Mouse (Mus musculus): ENCODE measurements around the gene Cnot6l. TPM values are rescaled to one million over a fixed set of nuclear protein-coding genes. Genes with fewer than 3 reads are reported as not detected.

The Cnot6l gene
- total and polyA plus RNA-seq, 3 experiments = 19.6 to 33.4 (median 28.0) TPM

DNA sequence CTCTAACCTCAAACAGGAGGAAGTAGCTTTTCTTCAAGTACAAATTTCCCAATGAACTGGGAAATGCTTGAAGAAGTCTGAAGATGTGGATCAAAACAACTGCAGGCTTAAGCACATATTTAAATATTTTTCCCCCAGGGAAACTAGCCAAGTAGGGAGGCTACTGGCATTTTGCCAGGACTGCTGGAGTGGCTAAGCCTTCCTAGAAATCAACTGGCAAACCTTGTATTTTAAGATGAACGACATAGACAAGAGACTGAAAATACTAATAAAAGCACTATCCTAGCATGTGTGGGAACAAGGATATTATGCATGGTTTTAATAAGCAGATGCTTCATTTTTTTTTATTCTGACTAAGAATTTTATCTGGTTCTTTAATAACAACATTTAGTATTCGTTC lies 42.9 kb upstream of the Cnot6l start:
- no peak overlapping the region for H3K4me2 ChIP-seq (ENCODE audit: insufficient read depth, low read depth, poor library complexity, severe bottlenecking)

DNA sequence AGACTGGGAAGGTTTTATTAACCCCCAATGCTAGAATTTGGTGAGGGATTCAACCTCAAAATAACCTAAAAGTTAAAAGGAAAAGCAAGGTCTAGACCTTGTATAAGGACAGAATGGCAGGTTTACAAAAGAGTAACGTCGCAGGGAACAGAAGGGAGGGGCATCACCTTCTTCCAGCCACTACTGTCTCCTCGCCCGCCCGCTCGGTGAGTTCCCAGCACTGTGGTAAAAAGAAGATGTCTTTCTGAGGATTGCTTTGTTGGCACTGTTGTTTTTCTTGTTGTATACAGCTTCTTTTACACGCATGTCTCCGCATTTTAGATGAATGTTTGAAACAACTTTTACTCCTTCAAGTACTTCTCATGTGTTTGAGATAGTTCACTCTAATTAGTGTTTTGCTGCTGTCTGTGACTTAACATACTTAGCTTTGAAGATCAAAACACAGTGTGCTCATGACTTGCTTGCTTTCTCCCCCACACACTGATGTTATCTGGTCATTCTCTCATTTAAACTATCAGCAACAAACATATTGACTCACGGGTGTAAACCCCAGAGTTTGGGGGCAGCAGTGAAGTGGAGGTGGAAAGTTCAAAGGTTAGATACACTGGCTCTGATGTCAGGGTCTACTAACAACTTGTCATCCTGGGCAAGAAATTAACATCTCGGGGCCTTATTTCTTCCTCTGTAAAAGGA lies 37.6 kb upstream of the Cnot6l start:
- H3K9ac ChIP-seq (ENCODE audit: insufficient read depth, low read depth) = no peak overlapping the region
- H3K27me3 ChIP-seq (replicated peaks) = no peaks in the 10 kb centered on the region
- no peaks in the 10 kb centered on the region for H3K9me3 ChIP-seq (replicated peaks; ENCODE audit: low read length)
- no peak for DNase-seq (ENCODE audit: extremely low read depth)
- no peak overlapping the region for H3K4me2 ChIP-seq (ENCODE audit: insufficient read depth, low read depth, poor library complexity, severe bottlenecking)
- dilution Hi-C loops (cut with MboI; ENCODE audit: extremely low pct_ligation_motif_present, extremely low pct_unique_long_range_greater_than_20kb, low sequenced_read_pairs) (no loop called here), in situ Hi-C loops (cut with MboI; ENCODE audit: low pct_ligation_motif_present, low pct_unique_long_range_greater_than_20kb, low sequenced_read_pairs) (no loop called here)
- no peak for TF ChIP-seq ZNF384 (IDR thresholded peaks at IDR 0.05; ENCODE audit: low read depth, low read length)
- TF ChIP-seq BHLHE40 (IDR thresholded peaks at IDR 0.05; ENCODE audit: low read depth, low read length) = no peak
- TF ChIP-seq ELF1 (IDR thresholded peaks at IDR 0.05; ENCODE audit: low read depth, low read length) = no peak
- TF ChIP-seq UBTF (IDR thresholded peaks at IDR 0.05; ENCODE audit: low read depth, low read length) = no peak
- no peak for TF ChIP-seq MXI1 (IDR thresholded peaks at IDR 0.05; ENCODE audit: low read depth, low read length)
- no peak for TF ChIP-seq HCFC1 (IDR thresholded peaks at IDR 0.05; ENCODE audit: low read depth, low read length)
- TF ChIP-seq NRF1 (IDR thresholded peaks at IDR 0.05; ENCODE audit: low read depth, low read length) = no peak
- no peak for TF ChIP-seq GABPA (IDR thresholded peaks at IDR 0.05; ENCODE audit: insufficient replicate concordance, low read depth, low read length)
- no peak for TF ChIP-seq RAD21 (IDR thresholded peaks at IDR 0.05; ENCODE audit: low read depth, low read length)
- TF ChIP-seq ETS1 (conservative IDR thresholded peaks at IDR 0.05; ENCODE audit: low read depth, low read length) = no peak
- TF ChIP-seq USF2 (conservative IDR thresholded peaks at IDR 0.05; ENCODE audit: low read depth, low read length) = no peak
- TF ChIP-seq MAFK (IDR thresholded peaks at IDR 0.05; ENCODE audit: insufficient replicate concordance, low read length) = no peak
- H3K79me2 ChIP-seq (replicated peaks; ENCODE audit: control insufficient read depth, extremely low read depth, insufficient read depth, poor library complexity, severe bottlenecking) = no peaks in the 10 kb centered on the region
- H3K27ac ChIP-seq (ENCODE audit: insufficient read depth, low read depth) = no peak overlapping the region
- H3K4me1 ChIP-seq (ENCODE audit: control insufficient read depth in 1 of 2, insufficient read depth in 2 of 2) = no peaks in the 10 kb centered on the region
- no peak overlapping the region for H3K4me3 ChIP-seq (replicated peaks in 1 of 3; ENCODE audit: low read depth in 2 of 3, low read length in 2 of 3, poor library complexity in 1 of 3)
- no peaks in the 10 kb centered on the region for H3K36me3 ChIP-seq (replicated peaks in 1 of 2; ENCODE audit: control insufficient read depth in 1 of 2, insufficient read depth in 1 of 2, low read length in 1 of 2)

More for the DNA sequence above, 42.9 kb upstream of the Cnot6l start:
- no peak overlapping the region for H3K9ac ChIP-seq (ENCODE audit: insufficient read depth, low read depth)
- H3K4me1 ChIP-seq (ENCODE audit: control insufficient read depth in 1 of 2, insufficient read depth in 2 of 2) = peaks cover 3 to 16% of the 10 kb centered on the region in 2 experiments; a peak in 3 of 4 replicates
- no peaks in the 10 kb centered on the region for H3K9me3 ChIP-seq (replicated peaks; ENCODE audit: low read length)
- H3K36me3 ChIP-seq (replicated peaks in 1 of 2; ENCODE audit: control insufficient read depth in 1 of 2, insufficient read depth in 1 of 2, low read length in 1 of 2) = peaks cover 0 to 3% of the 10 kb centered on the region in 2 experiments
- TF ChIP-seq CTCF (conservative IDR thresholded peaks at IDR 0.05 in 1 of 2, IDR thresholded peaks at IDR 0.05 in 1 of 2; ENCODE audit: low read depth in 2 of 2, low read length in 2 of 2) = no peak
- TF ChIP-seq USF2 (conservative IDR thresholded peaks at IDR 0.05; ENCODE audit: low read depth, low read length) = no peak
- TF ChIP-seq E2F4 (IDR thresholded peaks at IDR 0.05; ENCODE audit: insufficient replicate concordance, low read depth, low read length) = no peak
- TF ChIP-seq GABPA (IDR thresholded peaks at IDR 0.05; ENCODE audit: insufficient replicate concordance, low read depth, low read length) = no peak
- no peak for TF ChIP-seq POLR2A (IDR thresholded peaks at IDR 0.05; ENCODE audit: low read depth, low read length)
- no peak for TF ChIP-seq POLR2AphosphoS2 (IDR thresholded peaks at IDR 0.05; ENCODE audit: low read depth, low read length)
- no peak for TF ChIP-seq MEF2A (IDR thresholded peaks at IDR 0.05; ENCODE audit: borderline replicate concordance, low read depth, low read length)
- no peak for TF ChIP-seq MAZ (IDR thresholded peaks at IDR 0.05; ENCODE audit: low read depth, low read length)
- TF ChIP-seq BHLHE40 (IDR thresholded peaks at IDR 0.05; ENCODE audit: low read depth, low read length) = no peak
- TF ChIP-seq EP300 (IDR thresholded peaks at IDR 0.05; ENCODE audit: low read length) = no peak
- no peak for TF ChIP-seq MYC (IDR thresholded peaks at IDR 0.05; ENCODE audit: low read depth, low read length)
- no peak for TF ChIP-seq ZNF384 (IDR thresholded peaks at IDR 0.05; ENCODE audit: low read depth, low read length)
- no peak for TF ChIP-seq HCFC1 (IDR thresholded peaks at IDR 0.05; ENCODE audit: low read depth, low read length)
- TF ChIP-seq SMC3 (IDR thresholded peaks at IDR 0.05; ENCODE audit: low read depth, low read length) = no peak
- no peak for TF ChIP-seq MXI1 (IDR thresholded peaks at IDR 0.05; ENCODE audit: low read depth, low read length)
- TF ChIP-seq ZC3H11A (IDR thresholded peaks at IDR 0.05; ENCODE audit: low read depth, low read length) = no peak
- TF ChIP-seq KAT2A (IDR thresholded peaks at IDR 0.05; ENCODE audit: insufficient replicate concordance, low read length) = no peak
- H3K27me3 ChIP-seq (replicated peaks) = no peaks in the 10 kb centered on the region
- dilution Hi-C loops (cut with MboI; ENCODE audit: extremely low pct_ligation_motif_present, extremely low pct_unique_long_range_greater_than_20kb, low sequenced_read_pairs) = no loop called here
- H3K79me2 ChIP-seq (replicated peaks; ENCODE audit: control insufficient read depth, extremely low read depth, insufficient read depth, poor library complexity, severe bottlenecking) = peaks cover 21% of the 10 kb centered on the region
- H3K27ac ChIP-seq (ENCODE audit: insufficient read depth, low read depth) = no peak overlapping the region
- H3K4me3 ChIP-seq (replicated peaks in 1 of 3; ENCODE audit: low read depth in 2 of 3, low read length in 2 of 3, poor library complexity in 1 of 3) = no peak overlapping the region
- DNase-seq (ENCODE audit: extremely low read depth) = no peak
- in situ Hi-C loops (cut with MboI; ENCODE audit: low pct_ligation_motif_present, low pct_unique_long_range_greater_than_20kb, low sequenced_read_pairs) = loop anchor here (5.0 kb wide), 1 partner anchor 35 kb away; no protein-coding TSS in a partner anchor

Measured in CH12.LX (cell line).